Mouse (Mus musculus): ENCODE results near the gene Ppp2r5d.
A peak's percentile ranks its signal among the peaks of the same experiment; 100 is the strongest.

Gene Ppp2r5d

GRCm38 (mm10) chr17:46704887-46705835 lies at the start of gene Ppp2r5d:
Gene Ppp2r5d (minus strand): TSS chr17:46705111.
- peak; percentile 95 for DNase-seq

- peak; percentile 97 for DNase-seq
Measured at GRCm38 (mm10) chr17:46751794-46752556, 47.1 kb upstream of the Ppp2r5d start, which contains the start of gene Cnpy3. Gene Cnpy3 (minus strand): TSS chr17:46752214.

- no peak for DNase-seq
Measured at GRCm38 (mm10) chr17:46751056-46751793, 46.3 kb upstream of the Ppp2r5d start.

GRCm38 (mm10) chr17:46750580-46750979 lies 45.7 kb upstream of the Ppp2r5d start:
- DNase-seq: no peak

DNA sequence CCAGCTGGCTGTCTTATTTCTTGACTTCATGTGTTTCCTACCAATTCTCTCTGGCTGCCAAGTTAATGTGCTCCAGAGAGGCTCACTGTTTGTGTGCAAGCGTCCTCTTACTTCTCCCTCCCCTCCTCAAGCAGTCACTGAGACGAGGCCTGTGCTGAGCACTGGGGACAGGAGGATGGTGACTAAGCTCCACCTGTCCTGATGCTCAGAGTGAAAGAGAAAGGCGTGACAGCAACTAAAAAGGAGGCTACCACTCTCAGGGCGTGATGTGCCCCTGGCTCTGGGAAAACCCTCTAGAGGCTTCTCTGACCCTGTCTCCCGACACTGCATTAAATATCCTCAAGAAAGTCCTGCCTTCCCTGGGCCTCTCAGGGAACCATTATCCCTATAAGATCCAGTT lies 44.4 kb upstream of the Ppp2r5d start:
- DNase-seq: no peak

DNA sequence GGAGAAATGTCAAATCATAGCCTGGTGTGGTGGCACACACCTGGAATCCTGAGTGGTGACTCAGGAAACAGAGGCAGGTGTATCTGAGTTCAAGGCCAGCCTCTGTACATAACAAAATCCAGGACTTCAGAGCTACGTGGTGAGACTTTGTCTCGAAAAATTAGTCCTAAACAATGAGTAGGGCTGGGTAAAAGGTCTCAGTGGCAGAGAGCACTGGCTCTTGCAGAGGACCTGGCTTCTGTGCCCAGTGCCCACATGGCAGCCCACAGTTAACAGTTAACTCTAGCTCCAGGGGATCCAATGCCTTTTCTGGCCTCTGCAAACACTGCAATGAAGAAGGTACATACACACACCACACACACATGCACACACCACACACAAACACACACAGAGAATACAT lies 42.9 kb upstream of the Ppp2r5d start:
- DNase-seq: no peak

GRCm38 (mm10) chr17:46747234-46747633 lies 42.3 kb upstream of the Ppp2r5d start:
- DNase-seq: no peak

GRCm38 (mm10) chr17:46745506-46745905 lies 40.6 kb upstream of the Ppp2r5d start:
- DNase-seq: no peak

DNA sequence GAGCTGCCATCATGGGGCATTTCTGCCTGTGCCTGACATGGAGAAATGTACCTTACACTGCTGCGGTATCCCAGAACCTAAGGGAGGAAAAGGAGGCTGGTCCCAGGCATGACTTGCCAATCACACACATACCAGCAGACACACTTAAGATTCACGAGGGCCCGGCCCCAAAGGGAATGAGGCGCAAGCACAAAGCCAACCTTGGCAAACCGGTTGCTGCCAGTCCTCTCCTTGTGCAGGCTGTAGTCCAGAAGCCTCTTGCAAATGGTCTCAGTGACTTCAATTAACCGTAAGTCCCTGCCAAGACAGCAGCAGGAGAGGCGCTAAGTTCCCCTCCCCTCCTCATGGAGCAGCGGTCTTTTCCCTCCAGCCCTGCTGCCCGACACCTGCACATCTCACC lies 38.1 kb upstream of the Ppp2r5d start:
- no peak for DNase-seq

DNA sequence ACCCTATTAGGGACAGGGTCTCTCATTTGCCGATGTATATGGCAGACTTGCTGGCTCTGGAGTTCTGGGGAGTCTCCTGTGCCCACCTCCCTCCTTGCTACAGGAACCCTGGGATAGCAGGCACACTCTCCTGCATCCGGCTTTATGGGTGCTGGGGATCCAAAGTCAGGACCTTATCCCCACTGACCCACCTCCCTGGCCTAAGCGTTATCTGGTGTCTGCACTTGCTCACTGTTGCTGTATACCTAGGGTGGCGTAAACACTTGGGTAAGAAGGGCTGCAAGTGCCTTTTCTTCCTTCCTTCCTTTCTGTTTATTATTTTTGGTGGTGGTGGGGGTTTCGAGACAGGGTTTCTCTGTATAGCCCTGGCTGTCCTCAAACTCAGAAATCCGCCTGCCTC lies 36.4 kb upstream of the Ppp2r5d start:
- no peak for DNase-seq

- DNase-seq: no peak
Measured at GRCm38 (mm10) chr17:46736160-46736559, 31.2 kb upstream of the Ppp2r5d start.

GRCm38 (mm10) chr17:46735287-46735686 lies 30.4 kb upstream of the Ppp2r5d start:
- DNase-seq: no peak

GRCm38 (mm10) chr17:46734055-46734454 lies 29.1 kb upstream of the Ppp2r5d start:
- DNase-seq: no peak

GRCm38 (mm10) chr17:46728904-46729318 lies 24.0 kb upstream of the Ppp2r5d start, which contains the start of gene Gnmt:
Gene Gnmt (minus strand): TSS chr17:46729168.
- DNase-seq: no peak

DNA sequence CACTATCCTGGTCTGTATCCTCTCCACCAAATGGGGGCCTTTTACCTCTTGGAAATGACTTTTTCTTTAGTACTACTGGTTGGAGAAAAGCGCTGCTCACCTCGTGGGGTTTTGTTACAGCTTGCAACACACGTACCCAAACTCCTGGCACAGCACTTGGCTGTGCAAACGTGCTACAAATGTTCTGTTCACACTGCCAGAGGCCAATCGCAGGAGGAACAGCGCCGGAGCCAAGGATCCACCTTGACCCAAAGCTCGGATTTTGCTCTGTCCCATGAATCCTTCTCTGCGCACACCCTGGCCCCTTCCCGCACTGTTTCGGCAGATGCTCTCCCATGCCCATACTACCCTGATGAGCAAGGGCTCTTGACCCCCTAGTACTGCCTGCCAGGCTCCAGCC lies 23.6 kb upstream of the Ppp2r5d start:
- DNase-seq: no peak

- no peak for DNase-seq
Measured at GRCm38 (mm10) chr17:46728021-46728420, 23.1 kb upstream of the Ppp2r5d start.

- no peak for DNase-seq
Measured at GRCm38 (mm10) chr17:46727271-46727670, 22.4 kb upstream of the Ppp2r5d start.

GRCm38 (mm10) chr17:46725731-46726645 lies 21.1 kb upstream of the Ppp2r5d start:
- DNase-seq: no peak

DNA sequence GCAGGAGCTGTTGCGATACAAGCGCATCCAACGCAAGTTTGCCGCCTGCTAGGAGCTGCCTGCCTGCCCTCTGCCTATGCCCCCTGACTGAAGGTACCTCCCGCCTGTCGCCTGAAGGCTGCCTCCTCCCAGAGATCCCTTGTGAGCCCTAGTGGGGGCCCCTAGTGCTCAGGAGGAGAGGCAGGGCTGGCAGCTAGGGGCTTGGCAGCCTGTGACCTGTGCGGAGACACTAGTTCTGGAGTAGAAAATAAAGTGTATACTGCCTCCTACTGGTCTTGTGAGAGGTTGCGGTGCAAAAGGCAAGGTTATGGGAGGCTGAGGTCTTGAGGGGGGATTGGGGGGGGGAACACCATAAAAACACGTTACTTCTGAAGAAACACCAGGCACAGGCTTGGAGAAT lies 20.4 kb upstream of the Ppp2r5d start:
- no peak for DNase-seq

DNA sequence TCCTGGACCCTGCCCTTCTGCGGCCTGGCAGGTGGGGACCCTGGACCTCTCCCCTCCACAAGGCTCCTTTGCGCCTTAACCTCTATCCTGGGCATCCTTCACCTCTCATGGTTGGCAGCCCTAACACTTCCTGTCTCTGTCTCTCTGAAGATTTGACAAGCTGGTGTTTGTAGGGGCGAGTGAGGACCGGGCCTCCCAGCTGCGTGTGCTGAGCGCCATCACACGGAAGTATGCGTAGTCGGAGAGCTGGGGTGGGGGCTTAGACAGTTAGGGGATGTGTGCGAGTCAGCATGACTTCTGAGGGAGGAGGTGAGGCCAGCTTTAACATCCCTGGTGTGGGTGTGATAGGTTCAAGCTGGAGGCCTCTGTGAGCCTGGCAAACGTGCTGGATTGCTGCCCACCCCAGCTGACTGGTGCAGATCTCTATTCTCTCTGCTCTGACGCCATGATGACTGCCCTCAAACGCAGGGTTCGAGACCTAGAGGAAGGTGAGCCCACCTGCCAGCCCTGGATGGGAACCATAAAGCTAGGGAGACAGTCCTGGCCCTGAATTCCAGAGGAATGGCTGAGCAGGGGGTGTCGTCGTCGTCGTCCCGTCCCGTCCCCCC lies 19.7 kb upstream of the Ppp2r5d start:
- DNase-seq: no peak

DNA sequence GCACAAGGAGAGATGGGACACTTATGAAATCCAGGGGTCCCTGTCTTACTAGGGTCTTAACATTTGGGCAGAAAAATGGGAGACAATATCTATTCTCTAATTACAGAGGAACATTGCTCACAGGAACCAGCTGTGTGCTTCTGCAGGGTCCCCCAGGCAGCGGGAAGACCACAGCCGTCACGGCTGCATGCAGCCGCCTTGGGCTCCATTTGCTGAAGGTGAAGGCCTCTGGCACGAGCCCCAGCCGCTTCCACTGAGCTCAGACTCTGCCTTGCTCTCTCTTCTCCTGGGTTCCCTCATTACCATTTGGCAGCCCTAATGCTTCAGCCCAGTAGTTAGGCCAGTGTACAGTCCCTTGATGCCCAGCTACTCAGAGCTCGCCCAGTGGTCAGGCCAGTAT lies 16.2 kb upstream of the Ppp2r5d start:
- DNase-seq: no peak

All from right cerebral cortex, postnatal 25 days (tissue).